Mouse (Mus musculus): ENCODE data around the gene Zfp442.
"Not testable (repeated sequence)": the region's sequence is repeated elsewhere in the genome, so short reads cannot be mapped to it uniquely, and the experiment has no call there.

The Zfp442 gene

DNA sequence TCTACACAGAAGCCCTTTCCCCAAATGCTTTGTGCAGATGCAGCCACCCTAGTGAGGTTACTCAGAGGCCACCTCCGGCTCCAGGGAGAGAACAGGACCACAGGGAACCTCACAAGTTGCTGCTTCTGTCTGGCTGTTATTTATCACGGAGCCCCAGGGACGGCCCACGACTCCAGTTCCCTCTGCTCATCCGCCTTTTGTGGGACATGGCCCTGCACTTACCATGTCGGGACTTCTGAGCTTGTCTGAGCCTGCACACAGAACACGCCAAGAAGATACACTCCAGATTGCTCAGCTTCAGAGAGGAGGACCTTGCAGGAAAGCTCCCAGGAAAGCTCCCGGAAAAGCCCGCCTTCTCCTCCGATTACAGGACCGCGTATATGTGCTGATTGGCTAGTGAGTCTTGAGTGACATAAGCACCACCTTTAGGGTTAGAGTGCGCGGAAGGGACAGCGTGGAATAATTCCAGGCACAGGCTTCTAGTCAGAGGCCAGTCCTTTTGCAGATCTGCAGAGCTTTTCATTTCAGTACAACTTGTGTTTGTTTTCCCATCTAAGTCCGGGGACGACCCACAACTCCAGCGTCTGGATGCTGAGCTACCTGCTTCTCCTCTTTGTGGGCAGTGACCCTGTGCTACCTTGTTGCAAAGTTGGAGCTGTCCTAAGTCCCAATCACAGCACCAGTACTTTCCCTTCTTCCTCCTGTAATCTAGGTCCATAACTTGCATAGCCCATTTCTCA, at the start of gene Zfp442:
Gene Zfp442 (minus strand): TSS at position 307 of the 740 bp plus-strand sequence.
- peak; percentile 81 for DNase-seq

DNA sequence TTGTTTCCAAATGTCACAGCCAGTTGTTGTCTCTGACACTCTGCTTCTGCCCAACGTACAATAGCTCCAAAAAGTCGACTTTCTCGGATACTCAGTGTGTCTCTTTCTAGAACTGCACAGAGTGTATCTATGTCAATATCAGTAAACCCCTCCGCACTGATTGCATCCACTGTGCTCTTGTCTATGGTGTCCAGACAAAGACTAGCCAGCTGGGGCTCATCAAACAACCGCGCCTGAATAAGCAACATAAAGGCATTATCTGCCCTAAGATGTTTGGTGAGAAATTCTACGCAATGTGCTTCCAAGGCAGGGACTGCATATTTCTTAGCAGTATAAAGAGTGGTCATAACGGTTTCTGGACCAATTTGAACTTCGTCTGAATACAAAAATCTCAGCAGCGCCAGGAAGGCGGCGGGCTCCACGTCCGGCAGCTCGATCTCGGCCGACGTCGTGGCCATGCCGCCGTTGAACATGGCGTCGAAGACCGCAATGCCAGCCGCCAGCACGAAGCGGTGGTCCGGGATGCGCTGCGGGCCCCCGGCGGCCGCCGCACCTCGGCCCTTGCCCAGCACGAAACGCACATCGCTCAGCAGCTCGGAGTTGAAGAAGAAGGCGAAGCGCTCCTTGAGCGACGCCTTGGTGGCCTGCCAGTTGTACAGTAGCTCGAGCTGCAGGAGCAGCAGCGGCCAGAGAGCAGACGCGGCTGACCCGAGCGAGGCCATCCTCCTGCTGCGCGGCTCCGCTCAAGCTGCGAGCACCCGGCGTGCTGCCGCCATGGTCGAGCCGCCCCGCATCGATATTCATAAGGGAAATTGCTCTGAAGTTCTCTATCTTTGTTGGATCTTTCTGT, 49.1 kb upstream of the Zfp442 start:
- not testable (repeated sequence) for DNase-seq

DNA sequence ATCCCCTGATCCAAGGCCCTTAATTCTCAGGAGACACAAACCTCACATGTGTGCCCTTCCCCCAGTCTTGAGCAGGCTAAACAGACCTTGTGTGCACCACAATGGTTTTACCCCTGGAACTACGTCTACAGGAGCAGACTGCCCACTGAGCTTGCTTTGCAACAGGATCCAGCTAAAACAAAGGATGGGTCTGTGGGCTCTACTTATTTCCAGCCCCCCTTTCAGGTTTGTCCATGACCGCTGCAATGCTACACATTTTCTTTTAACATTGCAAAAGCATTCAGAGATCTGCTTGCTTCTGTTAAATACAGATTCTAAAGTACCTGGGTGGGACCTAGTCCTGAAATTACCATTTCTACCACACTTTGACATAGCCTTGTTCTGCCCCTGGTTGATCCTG, 41.7 kb upstream of the Zfp442 start:
- no peak for DNase-seq

DNA sequence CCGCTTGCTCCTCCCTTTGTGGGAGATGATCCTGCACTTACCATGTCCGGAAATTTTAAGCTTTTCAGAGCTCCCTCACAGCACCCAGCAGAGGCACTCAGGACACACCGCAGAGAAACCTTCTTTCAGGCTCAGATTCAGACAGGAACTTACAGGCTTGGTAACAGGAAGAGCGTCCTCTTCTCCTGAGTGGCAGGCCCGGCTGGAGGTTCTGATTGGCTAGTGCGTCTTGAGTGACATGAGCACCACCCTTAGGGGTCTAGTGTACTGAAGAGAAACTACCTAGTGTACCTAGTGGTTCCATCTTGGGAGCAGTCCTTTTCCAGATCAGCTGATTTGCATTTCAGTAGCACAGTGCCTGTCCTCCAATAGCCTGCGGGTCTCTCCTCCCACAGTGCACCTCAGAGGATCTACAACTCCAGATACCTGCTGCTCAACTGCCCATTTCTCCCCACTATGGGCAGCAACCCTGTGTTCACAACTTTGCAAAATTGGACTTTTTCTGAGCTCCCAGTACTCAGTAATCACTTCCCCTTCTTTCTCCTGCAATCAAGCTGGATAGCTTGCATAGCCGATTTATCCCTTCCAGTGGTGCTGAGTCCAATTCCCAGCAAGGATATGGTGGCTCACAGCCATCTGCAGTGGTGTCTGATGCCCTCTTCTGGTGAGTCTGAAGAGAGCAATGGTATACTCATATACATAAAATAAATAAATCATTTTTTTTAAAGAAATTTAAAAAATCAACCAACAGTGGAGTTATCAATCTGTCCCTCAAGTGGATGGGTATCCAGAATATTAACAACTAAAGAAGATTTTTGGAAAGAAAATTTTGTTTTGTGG, 33.9 kb upstream of the Zfp442 start, which contains the start of gene Zfp345:
Gene Zfp345 (minus strand): TSS at position 153 of the 840 bp plus-strand sequence.
- DNase-seq, result peak; percentile 12

DNA sequence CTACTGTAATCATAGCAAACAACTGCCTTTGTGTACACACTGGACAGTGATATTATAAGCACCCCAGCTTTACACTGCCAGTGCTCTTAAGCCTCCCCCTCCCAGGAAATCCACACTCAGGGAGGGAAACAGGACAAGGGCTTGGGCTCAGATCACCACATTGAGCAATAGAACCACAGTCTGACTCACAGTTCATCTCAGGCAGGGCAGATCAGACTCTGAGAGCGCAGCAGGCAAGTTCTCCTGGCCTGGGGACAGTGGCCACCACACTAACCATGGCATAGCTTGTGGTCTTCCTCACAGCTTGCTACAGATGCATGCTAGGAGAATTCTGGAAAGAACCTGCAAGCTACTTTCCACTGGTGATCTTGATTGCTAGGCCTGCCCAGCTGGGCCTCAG, 12.2 kb downstream of the Zfp442 start:
- DNase-seq, result not testable (repeated sequence)

DNA sequence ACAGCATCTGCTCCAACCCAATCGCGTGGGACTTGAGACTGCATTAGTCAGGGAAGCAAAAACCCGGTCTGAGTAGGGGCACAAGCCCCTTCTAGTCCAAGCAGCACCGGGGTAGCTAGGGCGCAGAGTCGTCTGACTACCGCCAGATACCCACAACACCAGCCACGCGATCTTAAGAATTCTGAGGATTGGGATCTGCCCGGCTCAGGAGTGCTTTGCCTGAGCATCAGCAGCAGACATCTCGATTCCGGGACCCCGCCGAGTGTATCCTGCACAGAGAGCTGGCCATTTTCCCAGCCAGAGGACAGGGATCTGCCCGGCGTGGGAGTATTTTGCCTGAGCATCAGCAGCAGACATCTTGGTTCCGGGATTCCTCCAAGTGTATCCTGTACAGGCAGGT, 39.1 kb downstream of the Zfp442 start:
- DNase-seq, result not testable (repeated sequence)

DNA sequence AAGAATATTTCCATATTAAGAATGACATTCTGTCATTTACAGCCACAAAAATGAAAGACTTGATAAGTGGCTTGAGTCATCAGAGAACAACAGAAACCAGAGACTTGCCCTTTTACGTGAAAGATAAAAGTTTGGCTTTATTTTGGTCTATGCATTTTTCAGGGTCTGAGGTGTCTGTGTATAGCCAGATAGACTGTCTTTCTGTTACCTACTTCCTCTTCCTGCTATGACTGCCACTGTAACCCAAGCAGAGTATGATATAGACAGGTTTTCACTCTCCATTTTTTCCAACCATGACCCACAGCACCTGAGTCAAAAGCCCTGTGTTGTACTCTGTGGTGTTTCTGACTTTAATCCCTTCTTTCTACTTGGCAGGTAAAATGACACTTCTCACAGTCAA, 61.1 kb downstream of the Zfp442 start:
- no peak for DNase-seq

DNA sequence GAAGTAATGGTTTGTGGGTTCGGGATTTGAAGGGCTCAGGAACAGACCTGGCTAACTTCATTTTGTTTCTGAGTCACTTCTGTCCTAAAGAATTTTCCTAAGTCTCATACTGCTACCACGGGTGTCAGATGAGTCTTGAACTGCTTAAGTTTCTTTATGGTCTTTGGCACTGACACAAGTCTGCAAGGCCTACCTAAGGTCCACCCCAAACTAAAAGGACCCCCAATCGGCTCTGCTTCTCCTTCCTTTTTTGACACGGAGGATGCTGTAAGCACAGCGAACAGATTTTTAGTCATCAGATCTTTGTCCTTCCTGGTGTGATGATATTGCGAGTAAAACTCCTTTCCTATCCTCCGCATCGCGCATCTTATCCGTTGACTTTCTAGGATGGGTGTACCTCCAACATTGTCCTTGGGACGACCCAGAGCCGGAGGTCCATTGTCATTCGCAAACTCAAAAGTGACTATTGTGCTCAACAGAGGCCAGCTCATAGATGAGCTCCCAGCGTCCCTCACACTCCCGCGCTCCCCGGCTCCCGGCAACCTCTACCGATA, 65.7 kb downstream of the Zfp442 start:
- DNase-seq, result not testable (repeated sequence)

DNA sequence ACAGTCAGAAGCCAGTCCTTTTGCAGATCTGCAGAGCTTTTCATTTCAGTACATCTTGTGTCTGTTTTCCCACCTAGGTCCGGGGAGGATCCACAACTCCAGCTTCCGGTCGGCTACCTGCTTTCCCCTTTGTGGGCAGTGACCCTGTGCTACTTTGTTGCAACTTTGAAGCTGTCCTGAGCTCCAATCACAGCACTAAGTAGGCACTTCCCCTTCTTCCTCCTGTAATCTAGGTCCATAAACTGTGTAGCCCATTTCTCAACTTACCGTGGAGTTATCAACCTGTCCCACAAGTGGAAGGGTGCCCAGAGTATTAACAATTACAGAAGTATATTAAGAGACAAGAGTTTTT, 88.4 kb downstream of the Zfp442 start:
- no peak for DNase-seq

DNA sequence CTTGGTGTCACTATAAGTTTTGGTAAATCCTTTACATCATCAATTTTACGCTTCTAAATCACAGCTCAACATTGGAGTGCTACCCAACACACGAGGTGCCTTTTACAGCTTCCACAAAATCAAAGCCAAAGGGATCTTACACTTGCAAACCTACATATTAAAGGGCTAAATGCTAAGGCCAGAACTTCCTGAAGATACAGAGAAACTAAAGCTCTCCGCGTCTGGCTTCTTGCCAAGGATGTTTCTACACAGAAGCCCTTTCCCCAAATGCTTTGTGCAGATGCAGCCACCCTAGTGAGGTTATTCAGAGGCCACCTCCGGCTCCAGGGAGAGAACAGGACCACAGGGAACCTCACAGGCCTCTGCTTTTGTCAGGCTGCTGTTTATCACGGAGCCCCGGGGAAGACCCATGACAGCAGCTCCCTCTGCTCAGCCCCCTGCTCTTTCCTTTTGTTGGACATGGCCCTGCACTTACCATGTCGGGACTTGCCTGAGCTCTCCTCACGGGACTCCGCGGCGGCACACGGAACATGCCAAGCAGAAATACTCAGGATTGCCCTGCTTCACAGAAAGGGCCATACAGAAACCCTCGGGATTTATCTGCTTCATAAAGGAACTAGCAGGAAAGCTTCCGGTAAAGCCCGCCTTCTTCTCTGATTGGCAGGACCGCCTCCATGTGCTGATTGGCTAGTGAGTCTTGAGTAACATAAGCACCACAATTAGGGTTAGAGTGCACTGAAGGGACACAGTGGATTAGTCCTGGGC, 89.0 kb downstream of the Zfp442 start, which contains the start of gene 3300002I08Rik:
Gene 3300002I08Rik (minus strand): TSS at position 653 of the 765 bp plus-strand sequence.
- peak; percentile 93 for DNase-seq

All from kidney, postnatal 10 days (tissue).